Mouse (Mus musculus): ENCODE measurements around the gene Tmbim6. TPM values are rescaled to one million over a fixed set of nuclear protein-coding genes. Genes with fewer than 3 reads are reported as not detected.
"Not testable (repeated sequence)": the region's sequence is repeated elsewhere in the genome, so short reads cannot be mapped to it uniquely, and the experiment has no call there.

Gene Tmbim6
- polyA plus RNA-seq, 1 experiment from 2014 or later = 289 TPM

- H3K27ac ChIP-seq (replicated peaks) = peak overlapping the region; percentile 73
- whole genome bisulfite sequencing = 42% methylated on average over 2 of the region's 2 CpGs
- H3K36me3 ChIP-seq = peaks cover 10% of the 10 kb centered on the region; the same call in 1 of the 2 replicates
- H3K27me3 ChIP-seq (replicated peaks) = no peaks in the 10 kb centered on the region
- ATAC-seq (ENCODE audit: low FRiP score) = peak; percentile 62; the same call in 1 of the 2 replicates
- no peak overlapping the region for H3K4me2 ChIP-seq
- peaks cover 52% of the 10 kb centered on the region for H3K4me1 ChIP-seq
- H3K4me3 ChIP-seq (replicated peaks) = no peak overlapping the region
- H3K9me3 ChIP-seq (replicated peaks) = no peaks in the 10 kb centered on the region
- no peak overlapping the region for H3K9ac ChIP-seq (replicated peaks)
Measured at GRCm38 (mm10) chr15:99440112-99440815, 47.6 kb downstream of the Tmbim6 start.

GRCm38 (mm10) chr15:99440816-99441457 lies 48.3 kb downstream of the Tmbim6 start:
- Histone ChIP-seq H3K4me1 (peaks cover 55% of the 10 kb centered on the region), H3K27ac (replicated peaks) (peak overlapping the region; percentile 73), H3K9ac (replicated peaks) (0 out of 2 replicates have a peak overlapping the region, but pooled peaks have one; percentile 5), H3K4me2 (no peak overlapping the region; the same call in 1 of the 2 replicates), H3K4me3 (replicated peaks) (no peak overlapping the region), H3K36me3 (peaks cover 10% of the 10 kb centered on the region; the same call in 1 of the 2 replicates), H3K9me3 (replicated peaks) (no peaks in the 10 kb centered on the region), H3K27me3 (replicated peaks) (no peaks in the 10 kb centered on the region)
- WGBS = 39% methylated on average over 8 of the region's 8 CpGs
- ATAC-seq (ENCODE audit: low FRiP score) = 0 out of 2 replicates have a peak, but pooled peaks have one; percentile 9

GRCm38 (mm10) chr15:99442358-99442757 lies 49.7 kb downstream of the Tmbim6 start:
- Histone ChIP-seq H3K4me1 (peaks cover 47% of the 10 kb centered on the region), H3K4me3 (replicated peaks) (no peak overlapping the region), H3K4me2 (no peak overlapping the region), H3K36me3 (peaks cover 10% of the 10 kb centered on the region; the same call in 1 of the 2 replicates), H3K9me3 (replicated peaks) (no peaks in the 10 kb centered on the region), H3K27ac (replicated peaks) (0 out of 2 replicates have a peak overlapping the region, but pooled peaks have one; percentile 73), H3K27me3 (replicated peaks) (no peaks in the 10 kb centered on the region), H3K9ac (replicated peaks) (no peak overlapping the region)
- 88% methylated on average over 7 of the region's 7 CpGs for WGBS
- ATAC-seq (ENCODE audit: low FRiP score) = no peak

DNA sequence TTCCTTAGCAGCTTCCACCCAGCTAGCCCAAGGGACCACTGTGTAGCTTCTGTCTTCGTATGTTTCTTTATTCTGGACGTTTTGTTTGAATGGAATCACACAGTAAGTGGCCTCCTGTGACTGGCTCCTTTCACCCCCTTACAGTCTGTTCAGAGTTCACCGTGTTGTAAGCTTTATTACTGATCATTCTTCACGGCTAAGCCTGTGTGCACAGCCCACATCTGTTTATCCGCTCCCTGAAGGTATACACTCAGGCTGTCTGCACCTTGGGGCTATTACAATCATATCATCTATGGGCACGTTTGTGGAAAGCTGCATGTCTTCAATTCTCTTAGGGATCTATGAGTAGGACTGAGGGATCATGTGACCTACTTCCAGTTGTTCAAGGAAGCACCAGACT lies 52.9 kb downstream of the Tmbim6 start:
- ATAC-seq (ENCODE audit: low FRiP score) = no peak
- Histone ChIP-seq H3K4me2 (peak overlapping the region; percentile 9; the same call in 1 of the 2 replicates), H3K9me3 (replicated peaks) (no peaks in the 10 kb centered on the region), H3K27ac (replicated peaks) (peak overlapping the region; percentile 56), H3K36me3 (peaks cover under 1% of the 10 kb centered on the region; the same call in 1 of the 2 replicates), H3K27me3 (replicated peaks) (no peaks in the 10 kb centered on the region), H3K4me3 (replicated peaks) (no peak overlapping the region), H3K4me1 (peaks cover 42% of the 10 kb centered on the region), H3K9ac (replicated peaks) (no peak overlapping the region)
- 29% methylated on average over 6 of the region's 6 CpGs for WGBS

GRCm38 (mm10) chr15:99446136-99446535 lies 53.5 kb downstream of the Tmbim6 start:
- peaks cover 37% of the 10 kb centered on the region for H3K4me1 ChIP-seq
- not testable (repeated sequence) for H3K9ac ChIP-seq (replicated peaks); H3K4me2 ChIP-seq; H3K4me3 ChIP-seq (replicated peaks); ATAC-seq (ENCODE audit: low FRiP score); H3K27me3 ChIP-seq (replicated peaks); H3K36me3 ChIP-seq; H3K9me3 ChIP-seq (replicated peaks); H3K27ac ChIP-seq (replicated peaks)
- WGBS = 91% methylated on average over 10 of the region's 10 CpGs

- H3K27ac ChIP-seq (replicated peaks) = peak overlapping the region; percentile 46
- H3K4me2 ChIP-seq = no peak overlapping the region
- H3K9me3 ChIP-seq (replicated peaks) = no peaks in the 10 kb centered on the region
- ATAC-seq (ENCODE audit: low FRiP score) = peak; percentile 59; the same call in 1 of the 2 replicates
- peaks cover 8% of the 10 kb centered on the region for H3K36me3 ChIP-seq
- H3K4me3 ChIP-seq (replicated peaks) = no peak overlapping the region
- H3K9ac ChIP-seq (replicated peaks) = peak overlapping the region; percentile 21; the same call in 1 of the 2 replicates
- peaks cover 51% of the 10 kb centered on the region for H3K4me1 ChIP-seq
- no peaks in the 10 kb centered on the region for H3K27me3 ChIP-seq (replicated peaks)
- WGBS = 63% methylated on average over 9 of the region's 9 CpGs
Measured at GRCm38 (mm10) chr15:99449131-99449750, 56.6 kb downstream of the Tmbim6 start.

DNA sequence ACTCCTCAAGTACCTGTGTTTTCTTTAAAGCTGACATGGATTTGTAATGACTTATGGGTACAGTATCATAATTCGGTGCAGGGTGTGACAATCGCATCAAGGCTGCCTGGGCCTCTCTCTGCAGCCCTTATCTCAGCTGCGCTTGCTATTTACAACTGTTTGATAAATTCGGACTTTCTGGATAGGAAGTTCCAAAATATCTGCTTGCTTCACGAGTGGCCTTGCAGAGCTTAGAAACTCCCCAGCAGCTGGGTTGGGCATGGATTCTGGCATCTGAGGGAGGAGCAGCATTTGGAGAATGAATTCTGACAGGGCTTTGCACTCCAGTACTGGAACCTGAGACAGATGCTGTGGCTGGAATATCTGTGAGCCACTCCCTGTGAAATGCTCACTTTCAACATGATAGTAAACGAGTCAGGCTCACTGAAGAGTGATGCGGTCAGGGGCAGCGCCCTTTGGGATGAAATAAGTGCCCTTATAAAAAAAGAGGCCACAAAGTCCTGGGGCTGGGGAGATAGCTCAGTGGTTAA lies 57.1 kb downstream of the Tmbim6 start:
- peaks cover 57% of the 10 kb centered on the region for H3K4me1 ChIP-seq
- no peaks in the 10 kb centered on the region for H3K27me3 ChIP-seq (replicated peaks)
- H3K9me3 ChIP-seq (replicated peaks) = no peaks in the 10 kb centered on the region
- H3K36me3 ChIP-seq = peaks cover 8% of the 10 kb centered on the region
- no peak overlapping the region for H3K4me3 ChIP-seq (replicated peaks)
- H3K4me2 ChIP-seq = no peak overlapping the region
- no peak for ATAC-seq (ENCODE audit: low FRiP score)
- H3K9ac ChIP-seq (replicated peaks) = peak overlapping the region; percentile 21; the same call in 1 of the 2 replicates
- peak overlapping the region; percentile 46 for H3K27ac ChIP-seq (replicated peaks)
- WGBS = 83% methylated on average over 8 of the region's 8 CpGs

DNA sequence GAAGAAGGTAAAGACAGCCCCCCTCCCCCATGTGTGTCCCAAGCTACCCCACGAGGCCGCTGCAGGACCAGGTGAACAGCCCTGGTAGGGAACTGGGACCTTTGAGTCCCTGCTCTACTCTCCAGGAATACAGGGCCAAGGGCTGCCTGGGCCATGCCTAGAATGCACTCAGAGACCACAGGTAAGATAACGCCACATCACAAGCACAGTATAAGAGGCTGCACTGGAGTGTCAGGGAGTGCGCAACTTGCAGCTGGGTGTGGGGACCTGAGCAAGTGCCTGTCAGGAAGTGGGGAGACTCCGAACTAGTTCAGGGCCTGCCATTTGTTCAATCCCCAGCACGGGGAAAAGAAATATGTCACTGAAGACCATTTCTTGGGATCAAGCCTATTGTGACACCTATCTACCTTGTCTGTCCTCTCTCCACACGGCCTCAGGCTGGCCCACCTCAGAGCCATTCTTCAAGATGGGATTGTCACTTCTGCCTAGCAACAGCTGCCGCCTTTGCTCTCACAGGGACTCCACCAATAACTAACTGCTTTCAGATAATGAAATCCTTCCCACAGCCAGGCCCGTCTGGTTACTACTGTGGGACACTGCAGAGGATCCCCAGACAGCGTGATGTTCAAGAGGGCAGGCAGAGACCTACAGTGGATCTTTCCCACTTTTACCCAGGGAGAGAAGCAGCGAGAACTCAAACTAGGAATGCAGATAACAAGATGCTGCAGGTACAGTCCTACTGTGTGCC lies 60.6 kb downstream of the Tmbim6 start:
- 71% methylated on average over 11 of the region's 11 CpGs for WGBS
- Histone ChIP-seq H3K9me3 (replicated peaks) (no peaks in the 10 kb centered on the region), H3K27ac (replicated peaks) (no peak overlapping the region), H3K27me3 (replicated peaks) (no peaks in the 10 kb centered on the region), H3K4me1 (peaks cover 69% of the 10 kb centered on the region), H3K4me3 (replicated peaks) (no peak overlapping the region), H3K36me3 (peaks cover 8% of the 10 kb centered on the region), H3K4me2 (no peak overlapping the region), H3K9ac (replicated peaks) (no peak overlapping the region)
- no peak for ATAC-seq (ENCODE audit: low FRiP score)

DNA sequence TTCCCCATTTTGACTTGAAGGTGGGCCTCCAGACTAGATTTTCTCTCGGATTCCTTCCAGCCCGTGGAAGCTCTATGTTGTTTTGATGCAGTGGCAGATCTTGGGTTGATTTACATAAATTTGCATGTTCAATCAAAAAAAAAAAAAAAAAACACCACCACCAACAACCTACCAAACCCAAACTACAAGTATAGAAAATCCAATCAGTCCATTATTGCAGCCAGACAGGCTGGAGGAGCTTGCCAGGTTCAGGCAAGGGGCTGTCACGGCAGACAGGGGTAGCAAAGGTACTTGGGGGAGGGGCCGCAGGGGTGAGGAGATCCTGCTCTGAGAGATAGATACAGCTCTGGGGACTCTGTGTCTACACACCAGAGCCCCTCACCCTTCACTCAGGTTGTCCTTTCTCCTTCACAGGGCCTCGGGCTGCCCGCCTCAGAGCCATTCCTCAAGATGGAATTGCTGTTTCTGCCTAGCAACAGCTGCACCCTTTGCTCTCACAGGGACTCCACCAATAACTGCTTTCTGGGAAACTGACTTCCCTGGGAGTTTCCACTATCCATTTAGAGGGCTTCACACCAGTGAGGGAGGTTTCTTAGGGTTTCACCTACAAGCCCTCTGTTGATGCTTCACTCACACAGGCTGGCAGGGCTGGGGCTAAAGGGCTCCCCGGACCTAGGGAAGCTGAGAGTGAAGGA lies 62.0 kb downstream of the Tmbim6 start:
- H3K27ac ChIP-seq (replicated peaks) = peak overlapping the region; percentile 96; the same call in 1 of the 2 replicates
- H3K9me3 ChIP-seq (replicated peaks) = no peaks in the 10 kb centered on the region
- H3K4me1 ChIP-seq = peaks cover 63% of the 10 kb centered on the region
- H3K27me3 ChIP-seq (replicated peaks) = no peaks in the 10 kb centered on the region
- H3K36me3 ChIP-seq = peaks cover 8% of the 10 kb centered on the region
- no peak overlapping the region for H3K9ac ChIP-seq (replicated peaks)
- H3K4me2 ChIP-seq = peak overlapping the region; percentile 81; the same call in 1 of the 2 replicates
- ATAC-seq (ENCODE audit: low FRiP score) = no peak
- 71% methylated on average over 7 of the region's 7 CpGs for WGBS
- no peak overlapping the region for H3K4me3 ChIP-seq (replicated peaks)

GRCm38 (mm10) chr15:99455415-99455814 lies 62.7 kb downstream of the Tmbim6 start:
- 86% methylated on average over 3 of the region's 3 CpGs for WGBS
- peaks cover 8% of the 10 kb centered on the region for H3K36me3 ChIP-seq
- H3K9ac ChIP-seq (replicated peaks) = 0 out of 2 replicates have a peak overlapping the region, but pooled peaks have one; percentile 10

More at GRCm38 (mm10) chr15:99455415-99455814, 62.7 kb downstream of the Tmbim6 start:
- Histone ChIP-seq H3K27ac (replicated peaks) (peak overlapping the region; percentile 96; the same call in 1 of the 2 replicates), H3K27me3 (replicated peaks) (no peaks in the 10 kb centered on the region), H3K4me3 (replicated peaks) (peak overlapping the region; percentile 98), H3K9me3 (replicated peaks) (no peaks in the 10 kb centered on the region), H3K4me1 (peaks cover 59% of the 10 kb centered on the region), H3K4me2 (peak overlapping the region; percentile 81)
- ATAC-seq (ENCODE audit: low FRiP score) = no peak

Measured in neural tube, embryonic 15.5 days (tissue).